Mouse (Mus musculus): ENCODE results near the gene Syt16. TPM values are rescaled to one million over a fixed set of nuclear protein-coding genes. Genes with fewer than 3 reads are reported as not detected.

The Syt16 gene
- polyA plus RNA-seq (2015; fragmentation: Nextera tagmentation; extraction: Ambion mirVana): 0.12 TPM in 1 of 2 replicates, not detected in the other

GRCm38 (mm10) chr12:73997297-73998127 is at the start of gene Syt16:
Gene Syt16, plus strand, starts transcription at chr12:73997661.
- no peak within 1 kb of the TSS for H3K27ac ChIP-seq (ENCODE audit: low read length)
- no peak for ATAC-seq (ENCODE audit: low read depth)
- 3% methylated on average over 32 of the region's 67 CpGs for WGBS (ENCODE audit: insufficient replicate concordance)
- no peaks in the 10 kb centered on the region for H3K9me3 ChIP-seq (replicated peaks; ENCODE audit: control insufficient read depth, low read length)
- H3K36me3 ChIP-seq (ENCODE audit: control insufficient read depth, insufficient read depth): no peaks in the 10 kb centered on the region
- H3K4me2 ChIP-seq (ENCODE audit: low read depth, low read length): peak within 1 kb of the TSS; percentile 44
- no peak within 1 kb of the TSS for H3K9ac ChIP-seq (ENCODE audit: low read depth, low read length)
- H3K4me1 ChIP-seq (ENCODE audit: control insufficient read depth, low read depth, low read length): no peaks in the 10 kb centered on the region; the same call in 1 of the 2 replicates
- H3K27me3 ChIP-seq (ENCODE audit: control insufficient read depth, insufficient read depth, low read depth, low read length): peaks cover 30% of the 10 kb centered on the region
- peak within 1 kb of the TSS; percentile 31 for H3K4me3 ChIP-seq (ENCODE audit: low read depth, low read length)

GRCm38 (mm10) chr12:73948415-73948814 is 49.0 kb upstream of the Syt16 start:
- H3K27ac ChIP-seq (ENCODE audit: low read length): no peak overlapping the region
- no peaks in the 10 kb centered on the region; the same call in 1 of the 2 replicates for H3K4me1 ChIP-seq (ENCODE audit: control insufficient read depth, low read depth, low read length)
- ATAC-seq (ENCODE audit: low read depth): no peak
- no peak overlapping the region for H3K4me2 ChIP-seq (ENCODE audit: low read depth, low read length)
- peaks cover under 1% of the 10 kb centered on the region; the same call in 1 of the 2 replicates for H3K36me3 ChIP-seq (ENCODE audit: control insufficient read depth, insufficient read depth)
- H3K9me3 ChIP-seq (replicated peaks; ENCODE audit: control insufficient read depth, low read length): no peaks in the 10 kb centered on the region
- WGBS (ENCODE audit: insufficient replicate concordance): 83% methylated on average over 4 of the region's 4 CpGs
- peaks cover 9% of the 10 kb centered on the region for H3K27me3 ChIP-seq (ENCODE audit: control insufficient read depth, insufficient read depth, low read depth, low read length)
- H3K9ac ChIP-seq (ENCODE audit: low read depth, low read length): no peak overlapping the region
- no peak overlapping the region for H3K4me3 ChIP-seq (ENCODE audit: low read depth, low read length)

GRCm38 (mm10) chr12:73949318-73950058 is 48.0 kb upstream of the Syt16 start:
- no peak overlapping the region for H3K27ac ChIP-seq (ENCODE audit: low read length)
- peak overlapping the region; percentile 54 for H3K4me3 ChIP-seq (ENCODE audit: low read depth, low read length)

GRCm38 (mm10) chr12:73952879-73953278 is 44.6 kb upstream of the Syt16 start:
- Histone ChIP-seq H3K27ac (ENCODE audit: low read length) (no peak overlapping the region), H3K4me3 (ENCODE audit: low read depth, low read length) (peak overlapping the region; percentile 49), H3K9me3 (replicated peaks; ENCODE audit: control insufficient read depth, low read length) (no peaks in the 10 kb centered on the region), H3K4me1 (ENCODE audit: control insufficient read depth, low read depth, low read length) (no peaks in the 10 kb centered on the region; the same call in 1 of the 2 replicates), H3K27me3 (ENCODE audit: control insufficient read depth, insufficient read depth, low read depth, low read length) (peaks cover 9% of the 10 kb centered on the region), H3K9ac (ENCODE audit: low read depth, low read length) (peak overlapping the region; percentile 37), H3K4me2 (ENCODE audit: low read depth, low read length) (peak overlapping the region; percentile 67), H3K36me3 (ENCODE audit: control insufficient read depth, insufficient read depth) (no peaks in the 10 kb centered on the region)
- WGBS (ENCODE audit: insufficient replicate concordance): 19% methylated on average over 15 of the region's 15 CpGs
- 0 out of 2 replicates have a peak, but pooled peaks have one; percentile 19 for ATAC-seq (ENCODE audit: low read depth)

More at GRCm38 (mm10) chr12:73949318-73950058, 48.0 kb upstream of the Syt16 start:
- peak overlapping the region; percentile 40; the same call in 1 of the 2 replicates for H3K9ac ChIP-seq (ENCODE audit: low read depth, low read length)
- no peaks in the 10 kb centered on the region; the same call in 1 of the 2 replicates for H3K4me1 ChIP-seq (ENCODE audit: control insufficient read depth, low read depth, low read length)
- peaks cover 9% of the 10 kb centered on the region for H3K27me3 ChIP-seq (ENCODE audit: control insufficient read depth, insufficient read depth, low read depth, low read length)
- ATAC-seq (ENCODE audit: low read depth): peak; percentile 87
- no peaks in the 10 kb centered on the region for H3K9me3 ChIP-seq (replicated peaks; ENCODE audit: control insufficient read depth, low read length)
- no peaks in the 10 kb centered on the region for H3K36me3 ChIP-seq (ENCODE audit: control insufficient read depth, insufficient read depth)
- 7% methylated on average over 46 of the region's 46 CpGs for WGBS (ENCODE audit: insufficient replicate concordance)
- peak overlapping the region; percentile 64 for H3K4me2 ChIP-seq (ENCODE audit: low read depth, low read length)

GRCm38 (mm10) chr12:73953420-73954186 is 43.9 kb upstream of the Syt16 start:
- no peaks in the 10 kb centered on the region; the same call in 1 of the 2 replicates for H3K4me1 ChIP-seq (ENCODE audit: control insufficient read depth, low read depth, low read length)
- no peak; the same call in 1 of the 2 replicates for ATAC-seq (ENCODE audit: low read depth)
- H3K9ac ChIP-seq (ENCODE audit: low read depth, low read length): peak overlapping the region; percentile 37
- no peaks in the 10 kb centered on the region for H3K9me3 ChIP-seq (replicated peaks; ENCODE audit: control insufficient read depth, low read length)
- peak overlapping the region; percentile 67 for H3K4me2 ChIP-seq (ENCODE audit: low read depth, low read length)
- H3K27ac ChIP-seq (ENCODE audit: low read length): no peak overlapping the region
- H3K36me3 ChIP-seq (ENCODE audit: control insufficient read depth, insufficient read depth): no peaks in the 10 kb centered on the region
- H3K4me3 ChIP-seq (ENCODE audit: low read depth, low read length): peak overlapping the region; percentile 49
- peaks cover 9% of the 10 kb centered on the region for H3K27me3 ChIP-seq (ENCODE audit: control insufficient read depth, insufficient read depth, low read depth, low read length)
- WGBS (ENCODE audit: insufficient replicate concordance): 16% methylated on average over 14 of the region's 14 CpGs

GRCm38 (mm10) chr12:73954785-73955184 is 42.7 kb upstream of the Syt16 start:
- no peak overlapping the region for H3K27ac ChIP-seq (ENCODE audit: low read length)
- WGBS (ENCODE audit: insufficient replicate concordance): 39% methylated on average over 5 of the region's 5 CpGs

GRCm38 (mm10) chr12:73957676-73958075 is 39.8 kb upstream of the Syt16 start:
- Histone ChIP-seq H3K36me3 (ENCODE audit: control insufficient read depth, insufficient read depth) (no peaks in the 10 kb centered on the region), H3K4me1 (ENCODE audit: control insufficient read depth, low read depth, low read length) (no peaks in the 10 kb centered on the region; the same call in 1 of the 2 replicates), H3K27ac (ENCODE audit: low read length) (no peak overlapping the region), H3K27me3 (ENCODE audit: control insufficient read depth, insufficient read depth, low read depth, low read length) (no peaks in the 10 kb centered on the region), H3K4me3 (ENCODE audit: low read depth, low read length) (no peak overlapping the region), H3K9ac (ENCODE audit: low read depth, low read length) (no peak overlapping the region), H3K4me2 (ENCODE audit: low read depth, low read length) (no peak overlapping the region), H3K9me3 (replicated peaks; ENCODE audit: control insufficient read depth, low read length) (no peaks in the 10 kb centered on the region)
- 81% methylated on average over 3 of the region's 3 CpGs for WGBS (ENCODE audit: insufficient replicate concordance)
- ATAC-seq (ENCODE audit: low read depth): no peak

More at GRCm38 (mm10) chr12:73954785-73955184, 42.7 kb upstream of the Syt16 start:
- H3K9ac ChIP-seq (ENCODE audit: low read depth, low read length): no peak overlapping the region
- ATAC-seq (ENCODE audit: low read depth): no peak
- H3K4me2 ChIP-seq (ENCODE audit: low read depth, low read length): no peak overlapping the region
- H3K4me1 ChIP-seq (ENCODE audit: control insufficient read depth, low read depth, low read length): no peaks in the 10 kb centered on the region; the same call in 1 of the 2 replicates
- peaks cover 4% of the 10 kb centered on the region for H3K27me3 ChIP-seq (ENCODE audit: control insufficient read depth, insufficient read depth, low read depth, low read length)
- no peaks in the 10 kb centered on the region for H3K9me3 ChIP-seq (replicated peaks; ENCODE audit: control insufficient read depth, low read length)
- H3K36me3 ChIP-seq (ENCODE audit: control insufficient read depth, insufficient read depth): no peaks in the 10 kb centered on the region
- no peak overlapping the region for H3K4me3 ChIP-seq (ENCODE audit: low read depth, low read length)

- H3K4me3 ChIP-seq (ENCODE audit: low read depth, low read length): no peak overlapping the region
Measured at GRCm38 (mm10) chr12:73958830-73959229, 38.6 kb upstream of the Syt16 start.

More at GRCm38 (mm10) chr12:73958830-73959229, 38.6 kb upstream of the Syt16 start:
- WGBS (ENCODE audit: insufficient replicate concordance): 68% methylated on average over 2 of the region's 2 CpGs
- H3K9me3 ChIP-seq (replicated peaks; ENCODE audit: control insufficient read depth, low read length): no peaks in the 10 kb centered on the region
- ATAC-seq (ENCODE audit: low read depth): no peak
- no peak overlapping the region for H3K27ac ChIP-seq (ENCODE audit: low read length)
- H3K36me3 ChIP-seq (ENCODE audit: control insufficient read depth, insufficient read depth): no peaks in the 10 kb centered on the region
- H3K4me2 ChIP-seq (ENCODE audit: low read depth, low read length): no peak overlapping the region
- no peaks in the 10 kb centered on the region for H3K27me3 ChIP-seq (ENCODE audit: control insufficient read depth, insufficient read depth, low read depth, low read length)
- H3K4me1 ChIP-seq (ENCODE audit: control insufficient read depth, low read depth, low read length): no peaks in the 10 kb centered on the region; the same call in 1 of the 2 replicates
- H3K9ac ChIP-seq (ENCODE audit: low read depth, low read length): no peak overlapping the region

Data from liver, embryonic 16.5 days (tissue).